Mouse (Mus musculus) G1E (cell line): ENCODE measurements at regions not wholly inside any gene's neighbourhood (a gene's known extent, or its start where the extent isn't known, plus 50 kb on each side); places are given as distances from the start of the nearest gene placed in this dataset.

Experiments used
- CTCF ChIP-seq: IDR thresholded peaks from 2 replicates; pipeline ENCODE4 v1.5.1; 2012; ENCODE audit warnings: low read depth, low read length, inconsistent platforms, mixed read lengths
- GATA1 ChIP-seq: IDR thresholded peaks from 2 replicates; pipeline ENCODE4 v1.6.1; 2012; ENCODE audit warnings: borderline replicate concordance, low read length, inconsistent platforms, mixed read lengths
- GATA2 ChIP-seq: IDR thresholded peaks from 2 replicates; pipeline ENCODE4 v1.6.1; 2012; ENCODE audit warnings: low read depth, low read length, inconsistent platforms, borderline replicate concordance
- POLR2AphosphoS5 ChIP-seq: IDR thresholded peaks from 2 replicates; pipeline ENCODE4 v1.6.1; 2012; ENCODE audit warnings: low read depth, low read length, inconsistent platforms; ENCODE audit not compliant: insufficient replicate concordance
- TAL1 ChIP-seq: conservative IDR thresholded peaks from 2 replicates; pipeline ENCODE4 v1.6.1; 2012; ENCODE audit warnings: low read depth, low read length, inconsistent platforms, mixed read lengths

- TF ChIP-seq CTCF (no peak), POLR2AphosphoS5 (no peak), GATA1 (no peak), TAL1 (no peak), GATA2 (no peak)
These were observed 140.4 kb downstream of the Rdh14 start for GRCm38 (mm10) chr12:10530996-10531395.
